Mouse (Mus musculus) olfactory bulb, adult 2 months (tissue): Measurements from ENCODE around the gene Rgl1. TPM values are rescaled to one million over a fixed set of nuclear protein-coding genes. Genes with fewer than 3 reads are reported as not detected.
A peak's percentile ranks its signal among the peaks of the same experiment; 100 is the strongest.

Experiments
- H3K27ac ChIP-seq: fragments of 200-500 bp; 2 replicates; pipeline ENCODE4 v1.5.1; 2012; ENCODE audit warnings: low read depth, low read length; ENCODE audit not compliant: insufficient read depth
- H3K4me1 ChIP-seq: fragments of 200-500 bp; 2 replicates; pipeline ENCODE4 v1.6.1; 2012; ENCODE audit warnings: low read length; ENCODE audit not compliant: control insufficient read depth, insufficient read depth
- H3K4me3 ChIP-seq: fragments of 200-500 bp; 2 replicates; pipeline ENCODE4 v1.5.1; 2012; ENCODE audit warnings: mild to moderate bottlenecking, low read depth, low read length, moderate library complexity; ENCODE audit not compliant: insufficient read depth
- CTCF ChIP-seq: fragments of 200-500 bp; IDR thresholded peaks from 2 replicates; pipeline ENCODE4 v1.5.1; 2012; ENCODE audit warnings: low read depth, mild to moderate bottlenecking, low read length, moderate library complexity; ENCODE audit not compliant: insufficient read depth
- POLR2A ChIP-seq: fragments of 200-500 bp; IDR thresholded peaks from 2 replicates; pipeline ENCODE4 v1.6.1; 2012; ENCODE audit warnings: mild to moderate bottlenecking, low read depth, low read length, moderate library complexity; ENCODE audit not compliant: insufficient read depth
- WGBS: fragments of 180-500 bp; shearing (Covaris S2); methylation state at CpG from one replicate; pipeline ENCODE4 v1.1.7; 2018; 5-methylcytosine and 5-hydroxymethylcytosine counted together
- polyA plus RNA-seq: library from polyadenylated mRNA; stranded (reverse); fragments of >200 nt; gene quantifications from 2 replicates; pipeline ENCODE4 v1.2.4, GENCODE M21; 2012; ENCODE audit warnings: low replicate concordance; ENCODE audit not compliant: missing spikeins, insufficient read depth, insufficient read length

The Rgl1 gene
- polyA plus RNA-seq, 1 experiment = not detected

GRCm38 (mm10) chr1:152799897-152800296 is 33.7 kb upstream of the Rgl1 start, which contains the start of gene Ncf2:
TSS of gene Ncf2 (plus strand) at chr1:152800194.
- 42% methylated on average over 2 of the region's 2 CpGs for WGBS
- Histone ChIP-seq H3K4me1 (peaks cover 8% of the 10 kb centered on the region), H3K4me3 (no peak within 1 kb of the TSS), H3K27ac (peak within 1 kb of the TSS; percentile 71; the same call in 1 of the 2 replicates)
- TF ChIP-seq POLR2A (no peak), CTCF (no peak)

GRCm38 (mm10) chr1:152798125-152798524 is 32.0 kb upstream of the Rgl1 start:
- H3K4me3 ChIP-seq = no peak overlapping the region
- TF ChIP-seq CTCF (no peak), POLR2A (no peak)
- WGBS = 85% methylated on average over 9 of the region's 9 CpGs

GRCm38 (mm10) chr1:152796683-152797263 is 30.6 kb upstream of the Rgl1 start:
- H3K27ac ChIP-seq = no peak overlapping the region
- peaks cover 12% of the 10 kb centered on the region for H3K4me1 ChIP-seq
- H3K4me3 ChIP-seq = no peak overlapping the region
- TF ChIP-seq POLR2A (no peak), CTCF (no peak)
- 85% methylated on average over 8 of the region's 8 CpGs for WGBS

More at GRCm38 (mm10) chr1:152798125-152798524, 32.0 kb upstream of the Rgl1 start:
- H3K27ac ChIP-seq = no peak overlapping the region
- H3K4me1 ChIP-seq = peaks cover 12% of the 10 kb centered on the region

GRCm38 (mm10) chr1:152795688-152796255 is 29.6 kb upstream of the Rgl1 start:
- 75% methylated on average over 8 of the region's 8 CpGs for WGBS
- no peak overlapping the region for H3K27ac ChIP-seq
- peaks cover 12% of the 10 kb centered on the region for H3K4me1 ChIP-seq
- no peak overlapping the region for H3K4me3 ChIP-seq
- TF ChIP-seq POLR2A = no peak
- no peak for TF ChIP-seq CTCF

- WGBS = 63% methylated on average over 6 of the region's 6 CpGs
- Histone ChIP-seq H3K4me3 (no peak overlapping the region), H3K4me1 (peaks cover 5% of the 10 kb centered on the region; the same call in 1 of the 2 replicates), H3K27ac (peak overlapping the region; percentile 50; the same call in 1 of the 2 replicates)
- TF ChIP-seq CTCF (no peak), POLR2A (no peak)
These were observed 27.5 kb upstream of the Rgl1 start for GRCm38 (mm10) chr1:152793495-152794130.

- TF ChIP-seq POLR2A (no peak), CTCF (no peak)
- H3K27ac ChIP-seq = peak overlapping the region; percentile 50; the same call in 1 of the 2 replicates
- H3K4me3 ChIP-seq = no peak overlapping the region
- peaks cover 5% of the 10 kb centered on the region; the same call in 1 of the 2 replicates for H3K4me1 ChIP-seq
- 54% methylated on average over 12 of the region's 12 CpGs for WGBS
These were observed 26.8 kb upstream of the Rgl1 start for GRCm38 (mm10) chr1:152792736-152793494.

- H3K27ac ChIP-seq = no peak overlapping the region
- peaks cover 5% of the 10 kb centered on the region; the same call in 1 of the 2 replicates for H3K4me1 ChIP-seq
- TF ChIP-seq CTCF = no peak
- TF ChIP-seq POLR2A = no peak
- H3K4me3 ChIP-seq = no peak overlapping the region
- 64% methylated on average over 4 of the region's 4 CpGs for WGBS
These were observed 25.1 kb upstream of the Rgl1 start for GRCm38 (mm10) chr1:152791269-152791668.

- H3K4me1 ChIP-seq = peaks cover 5% of the 10 kb centered on the region; the same call in 1 of the 2 replicates
- WGBS = 57% methylated on average over 6 of the region's 6 CpGs
- H3K27ac ChIP-seq = no peak overlapping the region
- no peak overlapping the region for H3K4me3 ChIP-seq
- TF ChIP-seq POLR2A = no peak
- TF ChIP-seq CTCF = no peak
These were observed 24.7 kb upstream of the Rgl1 start for GRCm38 (mm10) chr1:152790821-152791220.
